Mouse (Mus musculus): ENCODE results near the gene Tspoap1. TPM values are rescaled to one million over a fixed set of nuclear protein-coding genes. Genes with fewer than 3 reads are reported as not detected.
A peak's percentile ranks its signal among the peaks of the same experiment; 100 is the strongest.

Tspoap1 gene
- total RNA-seq, 2 experiments from 2014 or later = 172 to 177 TPM

DNA sequence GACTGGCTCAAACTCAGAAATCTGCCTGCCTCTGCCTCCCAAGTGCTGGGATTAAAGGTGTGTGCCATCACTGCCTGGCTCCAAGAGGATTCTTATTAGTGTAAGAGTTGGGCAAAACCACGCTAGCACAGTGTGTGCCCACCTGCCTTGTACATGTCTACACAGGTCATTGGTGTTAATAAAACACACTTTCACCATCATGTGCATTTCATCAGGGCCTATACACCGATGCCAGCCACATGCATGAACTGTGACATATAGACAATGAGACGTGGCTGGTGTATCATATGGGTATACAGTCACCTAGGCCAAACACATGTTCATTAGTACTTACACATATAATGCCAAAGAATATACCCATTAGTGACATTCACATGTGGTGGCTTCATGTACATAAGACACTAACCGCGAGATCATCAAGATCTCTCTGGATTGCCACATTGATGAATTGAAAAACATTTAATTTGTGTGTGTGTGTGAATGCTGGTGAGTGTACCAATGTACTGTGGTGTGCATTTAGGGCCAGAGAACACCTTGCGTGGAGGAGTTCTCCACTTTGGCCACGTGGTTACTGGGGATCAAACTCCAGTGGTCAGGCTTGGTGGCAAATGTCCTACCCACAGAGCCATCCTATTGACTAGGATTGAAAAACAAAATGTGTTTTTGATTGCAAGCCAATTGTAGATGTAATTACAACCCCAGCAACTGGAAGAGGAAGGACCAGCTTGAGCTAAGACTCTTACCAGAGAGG lies 2.0 kb upstream of the Tspoap1 start:
- no peak for DNase-seq (ENCODE audit: low spot score in 2 of 2)

DNA sequence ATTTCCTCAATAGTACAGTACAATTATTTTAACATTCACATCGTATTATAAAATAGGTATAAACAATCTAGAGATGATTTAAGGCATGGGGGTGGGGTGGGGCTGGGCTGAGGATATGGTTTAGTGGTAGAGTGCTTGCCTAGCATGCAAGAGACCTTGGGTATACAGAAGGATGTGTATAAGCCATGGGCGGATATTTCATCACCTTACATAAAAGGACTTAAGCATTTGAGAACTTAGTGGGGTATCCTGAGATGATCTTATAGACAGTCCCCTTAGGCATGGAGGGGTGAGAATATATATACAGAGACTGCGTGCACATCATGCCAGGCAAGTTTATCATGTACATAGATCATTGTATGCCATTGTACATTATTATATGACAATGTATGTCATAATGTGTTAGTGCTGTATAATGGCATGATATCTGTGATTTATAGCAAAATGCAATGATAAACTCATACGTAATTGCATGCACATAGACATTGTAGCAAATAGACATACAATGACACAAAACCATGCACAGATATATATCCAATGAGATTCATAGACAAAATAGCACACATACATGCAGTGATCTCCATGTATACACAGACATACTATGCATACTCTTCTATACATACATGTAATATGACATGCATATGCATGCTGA lies 1.3 kb upstream of the Tspoap1 start:
- no peak for DNase-seq (ENCODE audit: low spot score in 2 of 2)

DNA sequence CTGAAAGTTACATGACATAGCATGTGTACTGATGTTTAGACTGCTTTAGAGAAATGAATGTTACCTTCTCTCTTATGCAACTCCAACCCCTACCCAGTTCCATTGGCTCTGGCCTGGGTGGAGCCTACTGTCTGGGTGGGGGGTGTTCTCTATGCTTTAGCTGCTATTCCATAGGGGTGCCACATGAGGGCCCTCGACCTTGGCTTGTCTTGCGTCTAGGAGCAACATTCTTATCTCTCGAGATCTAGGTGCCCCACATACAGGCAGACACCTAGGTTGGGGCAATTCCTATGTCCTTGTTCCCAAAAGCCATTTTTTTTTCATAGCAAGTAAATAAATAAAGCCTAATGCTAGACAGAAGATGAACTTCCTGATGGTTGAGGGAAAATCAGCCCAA lies 734 bp upstream of the Tspoap1 start:
- peak; percentile 50 to 57 for DNase-seq (ENCODE audit: low spot score in 2 of 2)

GRCm38 (mm10) chr11:87761181-87761721 lies 910 bp downstream of the Tspoap1 start:
- DNase-seq (ENCODE audit: low spot score in 2 of 2) = peak in 1 of 2 experiments; percentile 35

GRCm38 (mm10) chr11:87761806-87762701 lies 1.7 kb downstream of the Tspoap1 start:
- DNase-seq (ENCODE audit: low spot score in 2 of 2) = peak; percentile 28 to 36

GRCm38 (mm10) chr11:87762702-87763385 lies 2.5 kb downstream of the Tspoap1 start:
- peak; percentile 21 to 26 for DNase-seq (ENCODE audit: low spot score in 2 of 2)

- DNase-seq (ENCODE audit: low spot score in 2 of 2) = peak; percentile 85 to 89
These were observed 3.2 kb downstream of the Tspoap1 start for GRCm38 (mm10) chr11:87763511-87763987.

DNA sequence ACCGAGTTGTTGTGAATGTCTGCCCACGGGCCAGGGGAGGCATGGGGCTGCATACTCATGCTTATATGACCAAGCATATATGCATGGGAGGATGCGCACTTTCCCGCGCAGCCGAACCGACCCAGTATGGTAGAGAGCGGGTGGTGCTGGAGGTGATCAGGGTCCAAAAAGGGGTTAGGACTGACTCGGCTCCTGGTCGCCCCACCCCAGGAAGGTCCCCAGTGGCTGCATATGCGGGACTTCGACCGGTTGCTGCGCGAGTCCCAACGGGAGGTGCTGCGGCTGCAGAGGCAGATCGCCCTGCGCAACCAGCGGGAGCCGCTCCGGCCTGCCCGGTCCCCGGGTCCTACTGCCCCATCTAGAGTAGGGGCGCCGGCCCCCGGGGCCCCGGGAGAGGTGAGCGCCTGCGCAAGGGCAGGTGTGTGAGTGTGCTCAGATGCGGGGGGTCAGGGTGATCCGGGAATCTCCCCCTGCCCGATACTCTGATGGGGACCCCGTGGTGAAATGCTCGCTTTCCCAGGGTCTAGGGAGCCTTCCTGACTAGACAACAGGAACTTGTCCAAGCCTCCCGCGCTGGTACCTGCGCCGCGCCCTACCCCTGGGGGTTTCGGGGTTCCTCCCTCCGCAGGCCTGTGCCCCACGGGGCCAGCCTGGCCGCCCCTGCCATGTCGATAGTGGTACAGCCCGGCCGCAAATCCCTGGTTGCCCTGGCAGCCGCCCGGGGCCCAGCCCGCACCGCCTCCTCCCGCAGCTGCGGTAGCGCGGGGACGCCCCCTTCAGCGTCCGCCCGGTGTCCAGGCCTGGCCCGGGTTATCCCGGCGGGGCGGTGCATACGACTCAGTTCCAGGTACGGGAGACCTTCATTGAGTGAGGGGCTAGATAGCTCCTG lies 3.9 kb downstream of the Tspoap1 start:
- DNase-seq (ENCODE audit: low spot score in 2 of 2) = peak; percentile 51 to 59

GRCm38 (mm10) chr11:87768745-87769144 lies 8.4 kb downstream of the Tspoap1 start:
- no peak for DNase-seq (ENCODE audit: low spot score in 2 of 2)

DNA sequence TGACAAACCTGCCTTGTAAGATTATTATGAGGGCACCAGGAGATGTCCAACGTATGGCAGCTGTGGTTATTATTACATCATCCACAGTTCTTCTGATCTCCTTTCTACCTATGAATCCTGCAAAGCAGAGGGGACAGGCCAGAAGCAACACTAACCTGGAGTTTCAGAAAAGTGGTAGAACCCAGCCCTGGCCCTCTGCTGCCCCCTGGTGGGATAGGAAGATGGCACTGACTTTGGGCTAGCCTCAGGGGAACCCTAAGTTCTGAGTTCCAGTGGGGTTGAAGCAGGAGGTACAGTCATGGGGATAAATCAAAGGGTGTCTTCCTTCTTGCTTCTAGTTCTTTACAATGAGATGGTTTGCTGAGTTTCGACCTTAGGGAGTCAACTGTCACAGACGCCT lies 10.6 kb downstream of the Tspoap1 start:
- peak; percentile 77 to 88 for DNase-seq (ENCODE audit: low spot score in 2 of 2)

GRCm38 (mm10) chr11:87772354-87772753 lies 12.0 kb downstream of the Tspoap1 start:
- DNase-seq (ENCODE audit: low spot score in 2 of 2) = no peak

- peak; percentile 46 to 62 for DNase-seq (ENCODE audit: low spot score in 2 of 2)
These were observed 17.9 kb downstream of the Tspoap1 start for GRCm38 (mm10) chr11:87778100-87778765.

- DNase-seq (ENCODE audit: low spot score in 2 of 2) = no peak
These were observed 18.6 kb downstream of the Tspoap1 start for GRCm38 (mm10) chr11:87778915-87779314.

DNA sequence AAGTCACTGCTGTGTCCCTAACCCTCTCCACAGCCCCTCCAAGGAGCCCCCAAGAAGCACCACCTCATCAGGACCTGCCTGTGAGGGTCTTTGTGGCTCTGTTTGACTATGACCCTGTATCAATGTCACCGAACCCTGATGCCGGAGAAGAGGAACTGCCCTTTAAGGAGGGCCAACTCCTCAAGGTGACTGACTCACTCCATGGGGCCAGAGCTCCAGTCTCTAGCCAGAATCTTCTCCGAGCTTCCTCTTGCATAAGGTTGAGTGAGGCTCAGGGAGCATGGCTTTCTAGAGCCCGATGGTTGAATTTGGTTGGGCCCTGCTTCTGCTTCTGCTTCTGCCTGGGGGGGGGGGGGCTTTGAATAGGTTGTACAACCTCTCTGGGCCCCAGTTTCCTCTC lies 19.1 kb downstream of the Tspoap1 start:
- no peak for DNase-seq (ENCODE audit: low spot score in 2 of 2)

GRCm38 (mm10) chr11:87780130-87780529 lies 19.8 kb downstream of the Tspoap1 start:
- no peak for DNase-seq (ENCODE audit: low spot score in 2 of 2)

- no peak for DNase-seq (ENCODE audit: low spot score in 2 of 2)
These were observed 29.7 kb downstream of the Tspoap1 start for GRCm38 (mm10) chr11:87790088-87790487.

- no peak for DNase-seq (ENCODE audit: low spot score in 2 of 2)
These were observed 33.1 kb downstream of the Tspoap1 start, which contains the start of gene Mpo for GRCm38 (mm10) chr11:87793460-87793859. Gene Mpo (plus strand): TSS chr11:87793581.

DNA sequence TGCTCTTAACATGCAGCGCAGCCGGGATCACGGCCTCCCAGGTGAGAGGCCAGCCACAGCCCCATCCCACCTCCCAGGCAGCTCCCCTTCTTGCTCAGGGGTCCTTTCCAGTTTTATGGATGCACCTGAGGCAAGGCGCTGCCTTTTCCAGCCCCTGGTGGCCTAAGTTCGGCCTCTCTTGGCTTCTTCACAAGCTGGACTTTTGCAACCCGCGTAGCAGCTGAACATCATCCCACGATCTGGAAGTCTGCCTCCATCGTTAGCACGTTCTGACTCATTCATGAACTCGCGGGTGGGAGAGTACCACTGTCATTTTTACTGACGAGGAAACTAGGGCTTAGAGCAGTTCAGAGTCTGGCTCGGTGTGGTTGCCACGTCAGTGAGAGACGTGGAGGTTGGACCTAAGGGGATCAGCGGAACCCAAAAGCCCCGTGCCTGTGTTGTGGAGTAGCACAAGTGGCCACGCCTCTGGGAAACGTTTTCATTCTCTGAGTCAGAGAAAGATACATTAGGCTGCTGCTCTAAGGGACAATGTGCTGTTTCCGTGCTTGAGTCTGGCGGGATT lies 41.5 kb downstream of the Tspoap1 start:
- peak; percentile 55 to 70 for DNase-seq (ENCODE audit: low spot score in 2 of 2)

DNA sequence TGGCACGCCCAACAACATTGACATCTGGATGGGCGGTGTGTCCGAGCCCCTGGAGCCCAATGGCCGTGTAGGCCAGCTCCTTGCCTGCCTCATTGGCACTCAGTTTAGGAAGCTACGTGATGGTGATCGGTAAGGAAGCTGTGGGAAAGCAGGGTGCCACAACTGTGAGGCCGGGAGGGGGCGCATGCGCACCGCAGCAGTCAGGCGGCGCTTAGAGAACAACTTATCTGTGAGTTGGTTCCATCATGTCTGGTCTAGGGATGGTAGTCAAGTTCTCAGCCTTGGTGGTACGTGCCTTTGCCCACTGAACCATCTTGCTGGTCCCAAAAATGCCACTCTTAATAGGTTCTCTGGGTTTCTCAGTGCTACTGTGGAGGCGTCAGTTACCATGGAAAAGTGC lies 42.3 kb downstream of the Tspoap1 start:
- DNase-seq (ENCODE audit: low spot score in 2 of 2) = peak; percentile 26 to 51

All from left cerebral cortex, adult 18-20 months (tissue).